Mouse (Mus musculus) heart, embryonic 14.5 days (tissue): ENCODE data around the gene Lpar6. TPM values are rescaled to one million over a fixed set of nuclear protein-coding genes. Genes with fewer than 3 reads are reported as not detected.

Experiments
- ATAC-seq: fragments of 200-750 bp; cut with Nextera tagmentation; 2 replicates; pipeline ENCODE4 v1.8.0; 2017; ENCODE audit warnings: low read depth, moderate TSS enrichment; ENCODE audit not compliant: insufficient number of reproducible peaks, insufficient read depth, low FRiP score
- H3K27ac ChIP-seq, 2 experiments: fragments of 200-500 bp in 1 of 2; fragments of 300-500 bp in 1 of 2; sonication (generic) in 1 of 2; replicated peaks in 1 of 2; 2 replicates each; pipeline ENCODE4 v1.5.1; 2012 to 2014; ENCODE audit warnings: low read depth in 2 of 2, low read length in 2 of 2, control low read depth in 1 of 2, mild to moderate bottlenecking in 1 of 2, mixed read lengths in 1 of 2; ENCODE audit not compliant: control insufficient read depth in 1 of 2, insufficient read depth in 1 of 2
- H3K27me3 ChIP-seq: fragments of 300-500 bp; sonication (generic); 2 replicates; pipeline ENCODE4 v1.6.1; 2014; ENCODE audit warnings: mild to moderate bottlenecking, low read length, control low read depth; ENCODE audit not compliant: control insufficient read depth, insufficient read depth
- H3K36me3 ChIP-seq: fragments of 300-500 bp; sonication (generic); 2 replicates; pipeline ENCODE4 v1.6.1; 2014; ENCODE audit warnings: mild to moderate bottlenecking, control low read depth, low read length, mixed read lengths; ENCODE audit not compliant: control insufficient read depth, insufficient read depth
- H3K4me1 ChIP-seq, 2 experiments: fragments of 200-500 bp in 1 of 2; fragments of 300-500 bp in 1 of 2; sonication (generic) in 1 of 2; 2 replicates each; pipeline ENCODE4 v1.6.1; 2012 to 2014; ENCODE audit warnings: low read length in 2 of 2, control low read depth in 1 of 2, mixed read lengths in 1 of 2; ENCODE audit not compliant: control insufficient read depth in 2 of 2, insufficient read depth in 2 of 2
- H3K4me2 ChIP-seq: fragments of 300-500 bp; sonication (generic); 2 replicates; pipeline ENCODE4 v1.6.1; 2014; ENCODE audit warnings: mild to moderate bottlenecking, low read length
- H3K4me3 ChIP-seq, 2 experiments: fragments of 200-500 bp in 1 of 2; fragments of 300-500 bp in 1 of 2; sonication (generic) in 1 of 2; 2 replicates each; pipeline ENCODE4 v1.5.1; 2012 to 2014; ENCODE audit warnings: low read length in 2 of 2, mild to moderate bottlenecking in 2 of 2, control low read depth in 1 of 2, low read depth in 1 of 2, moderate library complexity in 1 of 2; ENCODE audit not compliant: control insufficient read depth in 1 of 2, insufficient read depth in 1 of 2
- H3K9ac ChIP-seq: fragments of 300-500 bp; sonication (generic); 2 replicates; pipeline ENCODE4 v1.6.1; 2014; ENCODE audit warnings: mild to moderate bottlenecking, low read length
- H3K9me3 ChIP-seq: fragments of 300-500 bp; sonication (generic); 2 replicates; pipeline ENCODE4 v1.6.1; 2016; ENCODE audit warnings: low read length, control low read depth; ENCODE audit not compliant: control insufficient read depth
- WGBS: fragments of 180-500 bp; shearing (Covaris S2); extraction: QIAGEN DNeasy Blood & Tissue Kit; methylation state at CpG from one replicate; pipeline ENCODE4 v1.1.7; 2014; 5-methylcytosine and 5-hydroxymethylcytosine counted together
- polyA plus RNA-seq: library from polyadenylated mRNA; unstranded; fragments of >200 nt; fragmentation: Nextera tagmentation; extraction: Ambion mirVana; gene quantifications from 2 replicates; pipeline ENCODE4 v1.2.1, GENCODE M21; 2014

Gene Lpar6
- polyA plus RNA-seq, 1 experiment from 2014 or later: 9.3 TPM

DNA sequence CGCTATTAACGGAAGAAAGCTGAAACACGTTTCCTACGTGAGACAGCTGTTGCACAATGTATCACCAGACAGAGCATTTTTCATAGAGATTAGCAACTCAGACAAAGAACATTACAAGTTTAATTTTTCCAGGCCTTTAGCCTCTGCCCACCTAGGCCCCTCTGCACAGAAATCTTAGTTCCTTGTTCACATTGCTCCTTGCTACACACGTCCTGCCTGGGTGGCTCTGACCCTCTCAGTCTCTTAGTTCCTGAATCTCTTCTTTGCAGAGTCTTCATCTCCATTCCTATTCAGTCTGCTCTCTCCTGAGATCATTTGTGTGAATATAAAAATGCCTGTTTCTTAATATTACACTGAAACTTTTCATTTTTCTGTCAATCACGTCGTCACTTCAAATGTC is 19.7 kb downstream of the Lpar6 start:
- Histone ChIP-seq H3K9me3 (no peaks in the 10 kb centered on the region), H3K36me3 (peaks cover 5% of the 10 kb centered on the region), H3K4me3 (no peak overlapping the region), H3K4me2 (no peak overlapping the region), H3K27ac (no peak overlapping the region), H3K4me1 (no peaks in the 10 kb centered on the region), H3K9ac (no peak overlapping the region), H3K27me3 (no peaks in the 10 kb centered on the region)
- WGBS: 70% methylated on average over 7 of the region's 7 CpGs
- ATAC-seq: no peak

GRCm38 (mm10) chr14:73258181-73258580 is 20.5 kb downstream of the Lpar6 start:
- no peak overlapping the region for H3K27ac ChIP-seq
- no peak overlapping the region for H3K4me3 ChIP-seq
- H3K36me3 ChIP-seq: peaks cover 8% of the 10 kb centered on the region
- H3K4me2 ChIP-seq: no peak overlapping the region
- no peaks in the 10 kb centered on the region for H3K4me1 ChIP-seq
- 59% methylated on average over 4 of the region's 4 CpGs for WGBS
- H3K9me3 ChIP-seq: no peaks in the 10 kb centered on the region
- no peaks in the 10 kb centered on the region for H3K27me3 ChIP-seq
- no peak overlapping the region; the same call in 1 of the 2 replicates for H3K9ac ChIP-seq
- no peak for ATAC-seq

GRCm38 (mm10) chr14:73262210-73262609 is 24.5 kb downstream of the Lpar6 start:
- no peak overlapping the region for H3K9ac ChIP-seq
- H3K4me1 ChIP-seq: no peaks in the 10 kb centered on the region
- ATAC-seq: no peak
- 91% methylated on average over 9 of the region's 9 CpGs for WGBS
- H3K4me2 ChIP-seq: no peak overlapping the region
- no peak overlapping the region for H3K27ac ChIP-seq
- peaks cover 24% of the 10 kb centered on the region for H3K36me3 ChIP-seq
- peaks cover 9% of the 10 kb centered on the region for H3K9me3 ChIP-seq
- H3K4me3 ChIP-seq: no peak overlapping the region
- no peaks in the 10 kb centered on the region for H3K27me3 ChIP-seq

GRCm38 (mm10) chr14:73266166-73266565 is 28.5 kb downstream of the Lpar6 start:
- H3K36me3 ChIP-seq: peaks cover 36% of the 10 kb centered on the region
- no peak for ATAC-seq
- H3K9ac ChIP-seq: no peak overlapping the region
- peaks cover 11% of the 10 kb centered on the region for H3K9me3 ChIP-seq
- no peaks in the 10 kb centered on the region for H3K27me3 ChIP-seq
- WGBS: 80% methylated on average over 3 of the region's 3 CpGs
- no peak overlapping the region for H3K27ac ChIP-seq
- peaks cover 2 to 4% of the 10 kb centered on the region in 2 experiments; a peak in 2 of 4 replicates for H3K4me1 ChIP-seq
- no peak overlapping the region for H3K4me2 ChIP-seq
- no peak overlapping the region for H3K4me3 ChIP-seq

DNA sequence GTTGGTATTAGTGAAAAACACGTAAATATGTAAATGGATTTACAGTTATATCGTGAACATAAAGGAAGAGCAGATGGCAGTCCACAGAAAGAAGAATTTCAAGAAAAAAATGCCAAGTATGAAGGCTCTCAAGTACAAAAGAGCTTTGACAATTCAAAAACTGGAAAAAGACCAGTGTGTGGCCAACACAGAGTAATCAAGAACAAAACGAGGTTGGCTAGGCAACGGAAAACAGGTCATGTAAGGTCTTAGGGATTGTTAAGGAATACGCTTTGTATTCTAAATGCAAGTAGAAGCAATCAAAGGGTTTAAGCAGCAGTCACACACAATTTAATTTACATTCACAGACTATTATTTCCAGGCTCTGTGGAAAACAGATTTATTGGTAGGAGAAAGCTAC is 34.1 kb downstream of the Lpar6 start:
- H3K4me1 ChIP-seq: peaks cover 2 to 4% of the 10 kb centered on the region in 2 experiments; a peak in 2 of 4 replicates
- no peak overlapping the region for H3K4me2 ChIP-seq
- H3K9ac ChIP-seq: no peak overlapping the region
- H3K9me3 ChIP-seq: 0 out of 2 replicates have a peak, but pooled peaks cover 2% of the 10 kb centered on the region
- ATAC-seq: no peak
- 83% methylated on average over 5 of the region's 5 CpGs for WGBS
- no peak overlapping the region for H3K27ac ChIP-seq
- peaks cover 18% of the 10 kb centered on the region for H3K36me3 ChIP-seq
- no peak overlapping the region for H3K4me3 ChIP-seq
- no peaks in the 10 kb centered on the region for H3K27me3 ChIP-seq

- H3K27me3 ChIP-seq: no peaks in the 10 kb centered on the region
- H3K4me2 ChIP-seq: no peak overlapping the region
- H3K36me3 ChIP-seq: peaks cover 17% of the 10 kb centered on the region
- ATAC-seq: no peak
- 80% methylated on average over 6 of the region's 6 CpGs for WGBS
- H3K9me3 ChIP-seq: no peaks in the 10 kb centered on the region
- no peaks in the 10 kb centered on the region for H3K4me1 ChIP-seq
- H3K9ac ChIP-seq: no peak overlapping the region
- H3K4me3 ChIP-seq: no peak overlapping the region
- H3K27ac ChIP-seq: no peak overlapping the region
Measured at GRCm38 (mm10) chr14:73279096-73279495, 41.4 kb downstream of the Lpar6 start.

- H3K9ac ChIP-seq: no peak overlapping the region
- H3K4me1 ChIP-seq: no peaks in the 10 kb centered on the region
- H3K27ac ChIP-seq: no peak overlapping the region
- no peak overlapping the region for H3K4me2 ChIP-seq
- WGBS: 18% methylated on average over 1 of the region's 1 CpGs
- H3K27me3 ChIP-seq: no peaks in the 10 kb centered on the region
- ATAC-seq: no peak
- no peaks in the 10 kb centered on the region for H3K9me3 ChIP-seq
- no peak overlapping the region for H3K4me3 ChIP-seq
- peaks cover 13% of the 10 kb centered on the region; the same call in 1 of the 2 replicates for H3K36me3 ChIP-seq
Measured at GRCm38 (mm10) chr14:73280996-73281395, 43.3 kb downstream of the Lpar6 start.

DNA sequence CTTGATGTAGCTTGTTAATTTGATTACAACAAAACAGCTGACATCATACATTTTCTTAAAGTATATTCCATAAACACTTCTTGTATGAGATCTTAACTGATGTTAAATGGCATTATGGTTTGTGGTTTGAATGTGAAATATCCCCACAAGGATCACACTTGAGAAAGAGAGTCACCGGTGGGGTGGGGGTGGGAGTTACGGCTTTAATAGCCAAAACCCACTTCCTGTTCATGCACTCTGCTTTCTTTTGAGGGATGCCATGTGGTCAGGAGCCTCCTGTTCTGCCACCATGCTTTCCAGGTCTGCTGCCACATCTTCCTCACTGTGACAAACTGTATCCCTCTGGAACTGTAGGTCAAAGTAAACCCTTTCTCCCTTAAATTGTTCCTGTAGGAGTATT is 52.2 kb downstream of the Lpar6 start:
- WGBS: 80% methylated on average over 2 of the region's 2 CpGs
- ATAC-seq: no peak
- H3K27ac ChIP-seq: no peak overlapping the region
- no peaks in the 10 kb centered on the region; a peak in 1 of 4 replicates for H3K4me1 ChIP-seq
- no peak overlapping the region for H3K4me2 ChIP-seq
- 0 out of 2 replicates have a peak, but pooled peaks cover 8% of the 10 kb centered on the region for H3K36me3 ChIP-seq
- H3K9me3 ChIP-seq: no peaks in the 10 kb centered on the region
- no peaks in the 10 kb centered on the region for H3K27me3 ChIP-seq
- no peak overlapping the region for H3K9ac ChIP-seq
- no peak overlapping the region for H3K4me3 ChIP-seq
